Mouse (Mus musculus) lung, embryonic 14.5 days (tissue): ENCODE results near the gene Megf11. TPM values are rescaled to one million over a fixed set of nuclear protein-coding genes. Genes with fewer than 3 reads are reported as not detected.

Experiments
- ATAC-seq: fragments of 200-750 bp; cut with Nextera tagmentation; 2 replicates; pipeline ENCODE4 v1.8.0; 2017; ENCODE audit warnings: mild to moderate bottlenecking, moderate TSS enrichment, moderate library complexity; ENCODE audit not compliant: insufficient read depth
- DNase-seq: peaks from one replicate; pipeline ENCODE4 v3.0.0-alpha.2; 2015
- H3K27ac ChIP-seq: fragments of 300-500 bp; sonication (generic); 2 replicates; pipeline ENCODE4 v1.5.1; 2014; ENCODE audit warnings: low read depth, mild to moderate bottlenecking, moderate library complexity
- H3K27me3 ChIP-seq: fragments of 300-500 bp; sonication (generic); 2 replicates; pipeline ENCODE4 v1.6.1; 2014; ENCODE audit warnings: low read length, control low read depth; ENCODE audit not compliant: insufficient read depth
- H3K36me3 ChIP-seq: fragments of 300-500 bp; sonication (generic); 2 replicates; pipeline ENCODE4 v1.6.1; 2014; ENCODE audit warnings: control low read depth; ENCODE audit not compliant: insufficient read depth
- H3K4me1 ChIP-seq: fragments of 300-500 bp; sonication (generic); 2 replicates; pipeline ENCODE4 v1.6.1; 2014; ENCODE audit warnings: antibody characterized with exemption, control low read depth; ENCODE audit not compliant: insufficient read depth
- H3K4me2 ChIP-seq: fragments of 300-500 bp; sonication (generic); 2 replicates; pipeline ENCODE4 v1.6.1; 2014; ENCODE audit warnings: mild to moderate bottlenecking
- H3K4me3 ChIP-seq: fragments of 300-500 bp; sonication (generic); 2 replicates; pipeline ENCODE4 v1.5.1; 2014; ENCODE audit warnings: low read depth, low read length
- H3K9ac ChIP-seq: fragments of 300-500 bp; sonication (generic); 2 replicates; pipeline ENCODE4 v1.6.1; 2014
- H3K9me3 ChIP-seq: fragments of 300-500 bp; sonication (generic); 2 replicates; pipeline ENCODE4 v1.6.1; 2016; ENCODE audit warnings: low read depth, low read length, control low read depth
- CTCF ChIP-seq: IDR thresholded peaks from 2 replicates; pipeline ENCODE4 v1.5.1; 2016; ENCODE audit warnings: antibody characterized with exemption, low read depth
- WGBS: fragments of 180-500 bp; shearing (Covaris S2); extraction: QIAGEN DNeasy Blood & Tissue Kit; methylation state at CpG from one replicate; pipeline ENCODE4 v1.1.7; 2014; 5-methylcytosine and 5-hydroxymethylcytosine counted together
- polyA plus RNA-seq: library from polyadenylated mRNA; unstranded; fragments of >200 nt; fragmentation: Nextera tagmentation; extraction: Ambion mirVana; gene quantifications from 2 replicates; pipeline ENCODE4 v1.2.1, GENCODE M21; 2014

Gene Megf11
- polyA plus RNA-seq, 1 experiment from 2014 or later, result 1.6 TPM

DNA sequence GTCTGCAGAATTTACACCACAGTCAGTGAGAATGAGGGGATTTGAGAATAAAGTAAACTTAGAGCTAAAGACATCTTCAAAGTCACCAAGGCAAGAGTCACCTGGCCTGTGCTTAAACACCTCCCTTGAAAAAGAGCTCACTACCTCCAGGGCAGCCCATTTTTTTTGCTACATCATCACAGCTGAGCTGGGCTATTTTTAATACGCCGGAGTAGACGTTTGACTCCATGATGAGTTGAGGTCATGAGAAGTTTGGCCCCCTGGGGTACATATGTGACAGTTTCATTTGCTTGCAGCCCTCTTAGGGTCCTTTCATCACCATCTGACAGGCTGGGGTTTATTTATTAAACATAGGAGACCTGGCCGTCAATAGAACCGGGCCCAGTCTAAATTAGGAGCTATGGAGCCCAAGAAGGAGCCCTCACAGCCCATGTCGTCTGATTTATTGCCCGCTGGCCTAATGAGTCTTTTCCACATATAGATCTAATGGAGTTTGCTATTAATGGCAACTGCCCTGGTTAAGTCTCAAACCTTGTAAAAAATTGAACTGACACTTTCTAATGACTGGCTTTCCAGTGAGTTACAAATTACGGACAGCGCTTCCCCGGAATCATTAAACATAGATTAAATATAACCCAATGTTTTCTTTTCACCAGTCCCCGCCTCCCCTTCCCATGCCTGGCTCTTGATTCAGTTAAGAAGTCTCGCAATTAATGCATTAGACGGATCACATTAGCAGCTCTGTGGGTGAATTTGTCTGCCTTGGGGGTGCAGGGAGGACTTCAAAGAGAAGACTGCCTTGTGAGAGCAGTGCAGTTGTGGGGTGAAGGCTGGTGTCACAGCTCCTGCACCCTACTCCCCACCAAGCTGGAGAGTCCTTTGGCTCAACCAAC lies 301.9 kb downstream of the Megf11 start:
- H3K9me3 ChIP-seq, result no peaks in the 10 kb centered on the region
- H3K27ac ChIP-seq, result no peak overlapping the region
- H3K4me2 ChIP-seq, result no peak overlapping the region
- no peak overlapping the region for H3K9ac ChIP-seq
- no peaks in the 10 kb centered on the region for H3K4me1 ChIP-seq
- ATAC-seq (no peak), DNase-seq (no peak)
- no peaks in the 10 kb centered on the region for H3K36me3 ChIP-seq
- no peak overlapping the region for H3K4me3 ChIP-seq
- H3K27me3 ChIP-seq, result no peaks in the 10 kb centered on the region
- WGBS, result 36% methylated on average over 13 of the region's 13 CpGs
- no peak for TF ChIP-seq CTCF

GRCm38 (mm10) chr9:64688015-64688394 lies 302.6 kb downstream of the Megf11 start:
- no peak for ATAC-seq
- H3K4me2 ChIP-seq, result no peak overlapping the region
- no peaks in the 10 kb centered on the region for H3K4me1 ChIP-seq
- no peak overlapping the region for H3K4me3 ChIP-seq
- H3K9ac ChIP-seq, result no peak overlapping the region
- H3K27ac ChIP-seq, result no peak overlapping the region
- no peaks in the 10 kb centered on the region for H3K9me3 ChIP-seq
- no peak for TF ChIP-seq CTCF
- H3K27me3 ChIP-seq, result no peaks in the 10 kb centered on the region
- 70% methylated on average over 1 of the region's 1 CpGs for WGBS
- no peak for DNase-seq
- H3K36me3 ChIP-seq, result no peaks in the 10 kb centered on the region

GRCm38 (mm10) chr9:64690771-64691170 lies 305.3 kb downstream of the Megf11 start:
- 88% methylated on average over 2 of the region's 2 CpGs for WGBS

DNA sequence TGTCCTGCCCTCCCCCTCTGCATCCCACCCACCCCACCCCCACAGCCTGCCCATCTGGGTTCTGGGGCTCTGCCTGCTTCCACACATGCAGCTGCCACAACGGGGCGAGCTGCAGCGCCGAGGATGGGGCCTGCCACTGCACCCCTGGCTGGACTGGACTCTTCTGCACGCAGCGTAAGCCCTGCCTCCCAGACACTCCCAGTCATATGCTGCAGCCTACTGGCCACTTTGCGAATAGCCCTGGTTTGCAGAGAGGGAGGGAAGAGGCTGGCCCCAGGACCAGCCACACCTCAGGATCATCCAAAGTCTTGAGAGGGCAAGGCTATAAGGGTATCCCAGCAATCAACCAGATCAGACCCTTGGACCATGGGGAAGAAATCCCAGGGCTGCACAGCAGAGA lies 305.8 kb downstream of the Megf11 start:
- peak; percentile 70 for ATAC-seq
- no peaks in the 10 kb centered on the region for H3K27me3 ChIP-seq
- peak; percentile 79 for DNase-seq

More at GRCm38 (mm10) chr9:64690771-64691170, 305.3 kb downstream of the Megf11 start:
- no peak overlapping the region for H3K4me2 ChIP-seq
- DNase-seq (no peak), ATAC-seq (peak; percentile 14; the same call in 1 of the 2 replicates)
- H3K4me3 ChIP-seq, result no peak overlapping the region
- H3K27me3 ChIP-seq, result no peaks in the 10 kb centered on the region
- TF ChIP-seq CTCF, result no peak
- no peak overlapping the region for H3K27ac ChIP-seq
- no peaks in the 10 kb centered on the region for H3K4me1 ChIP-seq
- H3K36me3 ChIP-seq, result no peaks in the 10 kb centered on the region
- H3K9me3 ChIP-seq, result no peaks in the 10 kb centered on the region
- H3K9ac ChIP-seq, result no peak overlapping the region

GRCm38 (mm10) chr9:64693094-64693493 lies 307.7 kb downstream of the Megf11 start:
- Histone ChIP-seq H3K9me3 (no peaks in the 10 kb centered on the region), H3K4me2 (no peak overlapping the region), H3K27ac (no peak overlapping the region), H3K27me3 (no peaks in the 10 kb centered on the region), H3K4me3 (no peak overlapping the region), H3K4me1 (no peaks in the 10 kb centered on the region), H3K36me3 (0 out of 2 replicates have a peak, but pooled peaks cover 5% of the 10 kb centered on the region), H3K9ac (no peak overlapping the region)
- WGBS, result 75% methylated on average over 2 of the region's 2 CpGs
- no peak for TF ChIP-seq CTCF
- no peak for ATAC-seq
- DNase-seq, result no peak

More for the DNA sequence above, 305.8 kb downstream of the Megf11 start:
- Histone ChIP-seq H3K9ac (no peak overlapping the region), H3K4me1 (no peaks in the 10 kb centered on the region), H3K36me3 (0 out of 2 replicates have a peak, but pooled peaks cover 2% of the 10 kb centered on the region), H3K9me3 (no peaks in the 10 kb centered on the region), H3K27ac (no peak overlapping the region), H3K4me2 (no peak overlapping the region), H3K4me3 (no peak overlapping the region)
- TF ChIP-seq CTCF, result peak; percentile 92
- 5% methylated on average over 7 of the region's 7 CpGs for WGBS

DNA sequence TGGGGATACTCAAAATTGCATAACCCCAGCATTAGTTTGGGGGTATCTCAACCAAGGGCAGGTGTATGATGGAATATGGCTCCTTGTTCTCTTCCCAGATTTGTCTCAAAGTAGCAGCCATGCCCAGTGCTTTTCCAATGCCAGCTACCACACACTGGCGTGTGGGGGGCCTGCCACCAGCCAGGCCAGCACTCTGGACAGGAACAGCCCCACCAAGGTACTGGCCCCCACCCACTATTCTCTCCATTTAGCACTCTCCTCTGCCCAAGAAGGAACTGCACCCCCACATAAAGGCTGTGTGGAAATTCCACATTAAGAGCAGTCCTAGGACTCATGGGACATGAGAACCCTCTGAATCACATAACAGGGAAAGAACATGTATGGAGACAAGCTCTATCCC lies 309.8 kb downstream of the Megf11 start:
- ATAC-seq, result no peak
- H3K27ac ChIP-seq, result no peak overlapping the region
- H3K4me1 ChIP-seq, result no peaks in the 10 kb centered on the region
- no peak for DNase-seq
- no peaks in the 10 kb centered on the region for H3K9me3 ChIP-seq
- no peak overlapping the region for H3K4me2 ChIP-seq
- no peaks in the 10 kb centered on the region for H3K27me3 ChIP-seq
- no peak for TF ChIP-seq CTCF
- peaks cover 5% of the 10 kb centered on the region; the same call in 1 of the 2 replicates for H3K36me3 ChIP-seq
- no peak overlapping the region for H3K9ac ChIP-seq
- no peak overlapping the region for H3K4me3 ChIP-seq
- 79% methylated on average over 1 of the region's 1 CpGs for WGBS

DNA sequence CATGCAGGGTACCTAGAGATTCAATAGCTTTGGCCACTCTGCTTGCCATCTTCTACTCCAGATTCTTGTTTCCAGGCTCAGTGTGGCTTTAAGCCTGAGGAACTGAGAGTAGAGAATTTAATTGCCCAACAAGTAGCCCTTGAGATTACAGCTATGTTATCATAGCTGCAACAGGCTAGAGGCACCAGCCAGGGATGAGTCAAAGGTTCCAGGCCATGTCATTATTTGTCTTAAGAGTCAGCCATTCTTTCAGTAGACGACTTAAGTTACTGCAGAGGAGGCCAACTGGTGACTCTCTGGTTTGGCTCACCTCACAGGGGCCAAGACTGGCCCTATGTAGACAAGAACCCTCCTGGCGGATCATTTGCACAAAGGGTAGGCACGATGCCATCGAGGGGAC lies 311.0 kb downstream of the Megf11 start:
- Histone ChIP-seq H3K9ac (no peak overlapping the region), H3K36me3 (peaks cover 9% of the 10 kb centered on the region; the same call in 1 of the 2 replicates), H3K27ac (no peak overlapping the region), H3K4me3 (no peak overlapping the region), H3K27me3 (no peaks in the 10 kb centered on the region), H3K9me3 (no peaks in the 10 kb centered on the region), H3K4me2 (no peak overlapping the region), H3K4me1 (no peaks in the 10 kb centered on the region)
- TF ChIP-seq CTCF, result no peak
- 85% methylated on average over 4 of the region's 4 CpGs for WGBS
- ATAC-seq, result no peak
- DNase-seq, result no peak
